Mouse (Mus musculus) liver, embryonic 12.5 days (tissue): ENCODE data around the gene Calr3. TPM values are rescaled to one million over a fixed set of nuclear protein-coding genes. Genes with fewer than 3 reads are reported as not detected.
A peak's percentile ranks its signal among the peaks of the same experiment; 100 is the strongest.

ENCODE experiments used
- ATAC-seq: fragments of 200-750 bp; cut with Nextera tagmentation; 2 replicates; pipeline ENCODE4 v1.8.0; 2017; ENCODE audit warnings: moderate number of reproducible peaks, mild to moderate bottlenecking, moderate library complexity
- H3K27ac ChIP-seq: fragments of 300-500 bp; sonication (generic); 2 replicates; pipeline ENCODE4 v1.5.1; 2016; ENCODE audit warnings: mild to moderate bottlenecking
- H3K27me3 ChIP-seq: fragments of 300-500 bp; sonication (generic); replicated peaks from 2 replicates; pipeline ENCODE4 v1.6.1; 2016; ENCODE audit warnings: mild to moderate bottlenecking, moderate library complexity
- H3K36me3 ChIP-seq: fragments of 300-500 bp; sonication (generic); 2 replicates; pipeline ENCODE4 v1.6.1; 2016; ENCODE audit warnings: mild to moderate bottlenecking, moderate library complexity
- H3K4me1 ChIP-seq: fragments of 300-500 bp; sonication (generic); 2 replicates; pipeline ENCODE4 v1.6.1; 2016
- H3K4me2 ChIP-seq: fragments of 300-500 bp; sonication (generic); 2 replicates; pipeline ENCODE4 v1.6.1; 2016; ENCODE audit warnings: mild to moderate bottlenecking, moderate library complexity
- H3K4me3 ChIP-seq: fragments of 300-500 bp; sonication (generic); 2 replicates; pipeline ENCODE4 v1.5.1; 2016; ENCODE audit warnings: mild to moderate bottlenecking, moderate library complexity
- H3K9ac ChIP-seq: fragments of 300-500 bp; sonication (generic); 2 replicates; pipeline ENCODE4 v1.6.1; 2016; ENCODE audit warnings: mild to moderate bottlenecking, moderate library complexity
- H3K9me3 ChIP-seq: fragments of 300-500 bp; sonication (generic); replicated peaks from 2 replicates; pipeline ENCODE4 v1.6.1; 2016; ENCODE audit warnings: mild to moderate bottlenecking, moderate library complexity
- WGBS: fragments of 180-500 bp; shearing (Covaris S2); methylation state at CpG from one replicate; pipeline ENCODE4 v1.1.7; 2016; ENCODE audit not compliant: insufficient replicate concordance; 5-methylcytosine and 5-hydroxymethylcytosine counted together
- microRNA-seq: library from miRNA; unstranded; fragments of <30 nt; microRNA quantifications from one replicate; pipeline ENCODE4, GENCODE M21; 2017
- polyA plus RNA-seq: library from polyadenylated mRNA; unstranded; fragments of >200 nt; fragmentation: Nextera tagmentation; extraction: Ambion mirVana; gene quantifications from 2 replicates; pipeline ENCODE4 v1.2.1, GENCODE M21; 2016

The Calr3 gene
- polyA plus RNA-seq, 1 experiment from 2014 or later: 1.1 TPM

- Histone ChIP-seq H3K36me3 (peaks cover 100% of the 10 kb centered on the region), H3K4me1 (0 out of 2 replicates have a peak, but pooled peaks cover 6% of the 10 kb centered on the region), H3K27me3 (no peaks in the 10 kb centered on the region), H3K27ac (no peak overlapping the region), H3K4me3 (no peak overlapping the region), H3K4me2 (no peak overlapping the region), H3K9ac (no peak overlapping the region), H3K9me3 (no peaks in the 10 kb centered on the region)
- no peak for ATAC-seq
- whole genome bisulfite sequencing: 85% methylated on average over 8 of the region's 8 CpGs
Measured at GRCm38 (mm10) chr8:72380656-72381055, 63.0 kb downstream of the Calr3 start.

GRCm38 (mm10) chr8:72376900-72377299 lies 66.8 kb downstream of the Calr3 start:
- Histone ChIP-seq H3K4me2 (no peak overlapping the region), H3K9ac (no peak overlapping the region), H3K4me3 (no peak overlapping the region), H3K27me3 (no peaks in the 10 kb centered on the region), H3K4me1 (0 out of 2 replicates have a peak, but pooled peaks cover 6% of the 10 kb centered on the region), H3K9me3 (no peaks in the 10 kb centered on the region), H3K36me3 (peaks cover 98% of the 10 kb centered on the region), H3K27ac (no peak overlapping the region)
- 68% methylated on average over 2 of the region's 2 CpGs for WGBS
- no peak for ATAC-seq

GRCm38 (mm10) chr8:72376309-72376708 lies 67.4 kb downstream of the Calr3 start:
- no peak overlapping the region for H3K4me3 ChIP-seq
- no peak overlapping the region for H3K9ac ChIP-seq
- 0 out of 2 replicates have a peak, but pooled peaks cover 6% of the 10 kb centered on the region for H3K4me1 ChIP-seq
- peaks cover 98% of the 10 kb centered on the region for H3K36me3 ChIP-seq
- H3K4me2 ChIP-seq: no peak overlapping the region
- WGBS: 89% methylated on average over 5 of the region's 5 CpGs
- H3K9me3 ChIP-seq: no peaks in the 10 kb centered on the region
- no peaks in the 10 kb centered on the region for H3K27me3 ChIP-seq
- H3K27ac ChIP-seq: no peak overlapping the region
- no peak for ATAC-seq

- Histone ChIP-seq H3K36me3 (peaks cover 98% of the 10 kb centered on the region), H3K27me3 (no peaks in the 10 kb centered on the region), H3K9me3 (no peaks in the 10 kb centered on the region), H3K4me3 (no peak overlapping the region), H3K4me2 (no peak overlapping the region), H3K4me1 (0 out of 2 replicates have a peak, but pooled peaks cover 6% of the 10 kb centered on the region), H3K9ac (no peak overlapping the region), H3K27ac (peak overlapping the region; percentile 10; the same call in 1 of the 2 replicates)
- WGBS: 62% methylated on average over 5 of the region's 5 CpGs
- ATAC-seq: 0 out of 2 replicates have a peak, but pooled peaks have one; percentile 30
Measured at GRCm38 (mm10) chr8:72375161-72375560, 68.5 kb downstream of the Calr3 start.

Small RNAs within 50 kb of the gene (microRNA-seq; reads per million reads assigned to microRNA genes)
- gene Mir7068: 2.8 reads per million

Other genes starting within 250 kb of the Calr3 start
- gene Cib3, start 231.0 kb downstream of the Calr3 start, polyA plus RNA-seq: not detected in 2 replicates
- gene Gm11034, start 230.2 kb downstream of the Calr3 start, polyA plus RNA-seq: not detected in 2 replicates
- 42.7 and 43.0 TPM in 2 replicates for gene Fam32a, start 224.1 kb downstream of the Calr3 start, polyA plus RNA-seq
- 80.9 and 85.0 TPM in 2 replicates for gene Ap1m1, start 203.9 kb downstream of the Calr3 start, polyA plus RNA-seq
- gene Gm10282, start 138.6 kb downstream of the Calr3 start, polyA plus RNA-seq: 10.1 and 10.3 TPM in 2 replicates
- gene Klf2, start 124.8 kb downstream of the Calr3 start, polyA plus RNA-seq: 5.7 and 6.0 TPM in 2 replicates
- gene Eps15l1, start 22.4 kb downstream of the Calr3 start, polyA plus RNA-seq: 28.9 and 29.8 TPM in 2 replicates
- gene 1700030K09Rik, start within 50 bp of the Calr3 start, polyA plus RNA-seq: 7.0 and 7.7 TPM in 2 replicates
- 41.6 and 45.0 TPM in 2 replicates for gene Cherp, start 31.4 kb upstream of the Calr3 start, polyA plus RNA-seq
- 17.1 and 17.7 TPM in 2 replicates for gene Slc35e1, start 48.7 kb upstream of the Calr3 start, polyA plus RNA-seq
- gene Med26, start 104.4 kb upstream of the Calr3 start, polyA plus RNA-seq: 11.3 and 11.6 TPM in 2 replicates
- gene Smim7, start 127.2 kb upstream of the Calr3 start, polyA plus RNA-seq: 55.1 and 57.8 TPM in 2 replicates
- 2.5 TPM in 2 replicates for gene Tmem38a, start 128.2 kb upstream of the Calr3 start, polyA plus RNA-seq
- 0.01 TPM in 1 of 2 replicates, not detected in the other for gene Nwd1, start 202.8 kb upstream of the Calr3 start, polyA plus RNA-seq